Mouse (Mus musculus) midbrain, embryonic 16.5 days (tissue): ENCODE results near the gene Gm7247. TPM values are rescaled to one million over a fixed set of nuclear protein-coding genes. Genes with fewer than 3 reads are reported as not detected.
"Not testable (repeated sequence)": the region's sequence is repeated elsewhere in the genome, so short reads cannot be mapped to it uniquely, and the experiment has no call there.

Experiments used
- ATAC-seq: fragments of 200-750 bp; cut with Nextera tagmentation; 2 replicates; pipeline ENCODE4 v1.8.0; 2017; ENCODE audit warnings: moderate TSS enrichment
- H3K27ac ChIP-seq: fragments of 300-500 bp; sonication (generic); 2 replicates; pipeline ENCODE4 v1.5.1; 2014; ENCODE audit warnings: mild to moderate bottlenecking, low read length, mixed read lengths
- H3K27me3 ChIP-seq: fragments of 300-500 bp; sonication (generic); 2 replicates; pipeline ENCODE4 v1.6.1; 2014; ENCODE audit warnings: low read depth, low read length, mixed read lengths; ENCODE audit not compliant: control insufficient read depth, insufficient read depth
- H3K36me3 ChIP-seq: fragments of 300-500 bp; sonication (generic); 2 replicates; pipeline ENCODE4 v1.6.1; 2014; ENCODE audit warnings: mild to moderate bottlenecking, low read length, moderate library complexity, mixed read lengths; ENCODE audit not compliant: control insufficient read depth, insufficient read depth
- H3K4me1 ChIP-seq: fragments of 300-500 bp; sonication (generic); 2 replicates; pipeline ENCODE4 v1.6.1; 2014; ENCODE audit warnings: mild to moderate bottlenecking, low read length, mixed read lengths; ENCODE audit not compliant: control insufficient read depth, insufficient read depth
- H3K4me2 ChIP-seq: fragments of 300-500 bp; sonication (generic); 2 replicates; pipeline ENCODE4 v1.6.1; 2014; ENCODE audit warnings: mild to moderate bottlenecking, low read length, mixed read lengths
- H3K4me3 ChIP-seq: fragments of 300-500 bp; sonication (generic); 2 replicates; pipeline ENCODE4 v1.5.1; 2014; ENCODE audit warnings: low read depth, mild to moderate bottlenecking, low read length, moderate library complexity, mixed read lengths
- H3K9ac ChIP-seq: fragments of 300-500 bp; sonication (generic); 2 replicates; pipeline ENCODE4 v1.6.1; 2014; ENCODE audit warnings: low read depth, low read length, mixed read lengths
- H3K9me3 ChIP-seq: fragments of 300-500 bp; sonication (generic); replicated peaks from 2 replicates; pipeline ENCODE4 v1.6.1; 2014; ENCODE audit warnings: mild to moderate bottlenecking, low read length, mixed read lengths; ENCODE audit not compliant: control insufficient read depth, poor library complexity, severe bottlenecking
- WGBS: fragments of 180-500 bp; shearing (Covaris S2); extraction: QIAGEN DNeasy Blood & Tissue Kit; methylation state at CpG from one replicate; pipeline ENCODE4 v1.1.7; 2014; 5-methylcytosine and 5-hydroxymethylcytosine counted together
- polyA plus RNA-seq: library from polyadenylated mRNA; unstranded; fragments of >200 nt; fragmentation: Nextera tagmentation; extraction: Ambion mirVana; gene quantifications from 2 replicates; pipeline ENCODE4 v1.2.1, GENCODE M21; 2015

The Gm7247 gene
- polyA plus RNA-seq, 1 experiment from 2014 or later, result not detected

DNA sequence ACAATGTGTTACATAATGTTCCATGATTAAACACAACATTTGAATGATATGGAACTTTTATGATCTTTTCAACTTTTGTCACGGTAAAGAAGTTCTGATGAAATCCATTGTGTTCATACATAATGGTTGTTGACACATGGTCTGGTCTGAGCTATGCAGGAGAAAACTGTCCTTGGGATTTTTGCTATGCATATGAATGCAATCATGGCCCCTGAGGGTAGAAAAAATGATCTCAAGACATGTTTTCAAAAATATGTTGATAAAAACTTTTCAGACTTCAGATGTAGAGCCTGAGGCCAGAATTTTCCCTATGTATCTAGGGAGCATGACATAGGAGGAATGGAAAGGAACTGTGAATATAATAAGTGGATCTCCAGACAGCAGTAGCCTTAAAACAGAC lies 49.0 kb downstream of the Gm7247 start, which contains the start of gene Vmn2r88:
Gene Vmn2r88, plus strand, starts transcription at position 301 of the 400 bp plus-strand sequence.
- Histone ChIP-seq H3K4me1 (no peaks in the 10 kb centered on the region), H3K9me3 (no peaks in the 10 kb centered on the region), H3K9ac (no peak within 1 kb of the TSS), H3K36me3 (no peaks in the 10 kb centered on the region), H3K27me3 (no peaks in the 10 kb centered on the region), H3K27ac (no peak within 1 kb of the TSS), H3K4me2 (no peak within 1 kb of the TSS), H3K4me3 (no peak within 1 kb of the TSS)
- ATAC-seq, result no peak
- WGBS, result 85% methylated on average over 1 of the region's 1 CpGs

DNA sequence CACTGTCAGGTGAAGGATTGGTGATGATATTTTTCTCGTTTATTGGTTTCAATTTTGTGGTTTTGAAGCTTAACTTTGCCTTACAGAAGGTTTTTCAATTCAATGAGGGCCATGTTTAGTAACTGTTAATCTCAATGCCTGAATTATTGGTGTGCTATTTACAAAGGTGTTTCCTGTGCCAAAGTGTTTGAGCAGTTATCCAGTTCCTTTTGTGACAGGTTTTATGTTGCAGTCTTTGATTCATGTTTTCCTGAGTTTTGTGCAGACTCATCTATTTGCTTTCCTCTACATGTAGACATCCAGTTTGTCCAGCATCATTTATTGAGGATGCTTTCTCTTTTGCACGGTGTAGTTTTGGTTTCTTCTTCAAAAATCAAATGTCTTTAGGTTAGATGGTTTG lies 62.3 kb downstream of the Gm7247 start:
- no peak overlapping the region for H3K9ac ChIP-seq
- no peak overlapping the region for H3K4me2 ChIP-seq
- H3K27me3 ChIP-seq, result no peaks in the 10 kb centered on the region
- 62% methylated on average over 2 of the region's 2 CpGs for WGBS
- H3K9me3 ChIP-seq, result no peaks in the 10 kb centered on the region
- ATAC-seq, result no peak
- H3K4me1 ChIP-seq, result no peaks in the 10 kb centered on the region
- no peaks in the 10 kb centered on the region for H3K36me3 ChIP-seq
- H3K27ac ChIP-seq, result no peak overlapping the region
- no peak overlapping the region for H3K4me3 ChIP-seq

DNA sequence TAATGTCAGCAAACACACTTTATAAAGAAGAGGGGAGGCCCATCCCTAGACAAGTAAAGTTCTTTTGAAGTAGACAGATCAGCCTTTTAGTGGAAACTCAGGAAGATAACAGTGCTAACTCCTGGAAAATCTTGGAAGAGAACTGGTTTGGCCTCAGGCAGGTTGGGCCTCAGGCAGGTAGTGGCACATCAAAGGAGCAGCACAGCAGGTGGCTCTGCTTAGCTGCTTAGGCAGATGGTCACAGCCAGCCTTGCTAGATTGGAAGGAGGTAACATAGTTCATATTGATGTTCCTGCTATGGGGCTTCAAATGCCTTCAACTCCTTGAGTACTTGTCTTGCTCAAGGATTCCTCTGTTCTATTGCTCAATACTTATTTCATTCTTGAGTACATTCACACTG lies 68.6 kb downstream of the Gm7247 start:
- not testable (repeated sequence) for ATAC-seq, H3K27ac ChIP-seq, H3K9ac ChIP-seq, H3K36me3 ChIP-seq, H3K27me3 ChIP-seq, H3K4me2 ChIP-seq, H3K4me1 ChIP-seq, H3K4me3 ChIP-seq, H3K9me3 ChIP-seq

DNA sequence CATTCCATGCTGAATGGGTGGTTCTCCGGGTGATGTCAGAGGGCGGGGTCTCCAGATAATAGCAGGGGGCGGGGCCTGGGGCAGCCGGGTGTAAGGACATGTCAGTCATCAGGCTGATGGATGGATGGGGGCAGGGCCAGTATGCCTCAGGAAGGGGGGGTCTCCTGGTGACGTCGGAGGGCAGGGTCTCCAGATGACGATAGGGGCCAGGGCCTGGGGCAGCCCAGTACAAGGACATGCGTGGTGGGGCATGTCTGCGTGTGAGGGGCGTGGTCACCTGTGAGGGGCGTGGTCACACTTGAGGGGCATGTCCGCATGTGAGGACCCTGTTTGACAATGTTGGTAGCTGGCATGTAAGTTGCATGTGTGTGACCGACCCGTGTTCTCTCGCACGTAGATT lies 73.0 kb downstream of the Gm7247 start:
- H3K9ac ChIP-seq, result no peak overlapping the region
- no peak overlapping the region for H3K4me3 ChIP-seq
- no peaks in the 10 kb centered on the region for H3K4me1 ChIP-seq
- H3K4me2 ChIP-seq, result no peak overlapping the region
- ATAC-seq, result no peak
- peaks cover 8% of the 10 kb centered on the region; the same call in 1 of the 2 replicates for H3K9me3 ChIP-seq
- 94% methylated on average over 16 of the region's 16 CpGs for WGBS
- H3K36me3 ChIP-seq, result no peaks in the 10 kb centered on the region
- H3K27me3 ChIP-seq, result no peaks in the 10 kb centered on the region
- no peak overlapping the region for H3K27ac ChIP-seq

DNA sequence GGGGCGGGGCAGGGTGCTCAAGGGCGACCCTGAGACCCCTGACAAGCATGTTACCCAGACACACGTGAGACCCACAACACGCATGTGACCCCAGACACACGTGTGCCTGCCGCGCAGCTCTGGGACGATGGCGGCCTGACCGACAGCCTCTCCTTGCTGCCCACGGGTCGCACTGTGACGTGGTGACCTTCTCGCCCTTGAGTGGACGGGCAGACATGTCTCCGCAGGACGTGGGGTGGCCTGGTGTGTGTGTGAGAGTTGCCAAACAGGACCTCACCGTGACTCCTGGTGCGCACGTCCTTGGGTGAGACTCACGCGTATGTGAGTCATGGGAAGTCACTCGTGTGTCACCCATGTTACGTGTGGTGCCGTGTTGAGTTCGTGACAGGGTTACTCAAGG lies 73.5 kb downstream of the Gm7247 start:
- Histone ChIP-seq H3K27me3 (no peaks in the 10 kb centered on the region), H3K9ac (no peak overlapping the region), H3K27ac (no peak overlapping the region), H3K9me3 (peaks cover 8% of the 10 kb centered on the region; the same call in 1 of the 2 replicates), H3K4me1 (no peaks in the 10 kb centered on the region), H3K36me3 (no peaks in the 10 kb centered on the region), H3K4me2 (no peak overlapping the region), H3K4me3 (no peak overlapping the region)
- WGBS, result 95% methylated on average over 26 of the region's 26 CpGs
- no peak for ATAC-seq

DNA sequence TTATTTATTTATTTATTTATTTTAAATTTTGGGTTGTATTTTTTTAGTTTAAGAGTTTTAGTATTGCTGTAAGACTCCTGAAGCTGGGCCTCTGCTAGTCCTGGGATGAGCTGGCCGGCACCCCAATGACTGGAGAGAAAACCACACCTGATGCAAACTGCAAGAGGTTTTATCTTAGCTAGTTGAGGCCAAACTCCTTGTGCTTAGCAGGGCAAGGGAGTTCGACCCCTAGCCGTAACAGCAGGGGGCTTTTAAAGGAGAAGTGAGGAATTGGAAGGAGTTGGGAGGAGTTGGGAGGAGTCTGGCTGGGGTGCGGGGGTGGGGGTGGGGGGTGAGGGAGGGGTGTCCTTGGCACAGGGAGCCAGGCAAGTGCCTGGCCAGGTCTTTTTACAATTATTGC lies 77.4 kb downstream of the Gm7247 start:
- WGBS, result 86% methylated on average over 4 of the region's 4 CpGs
- H3K4me1 ChIP-seq, result no peaks in the 10 kb centered on the region
- no peak overlapping the region for H3K27ac ChIP-seq
- H3K27me3 ChIP-seq, result no peaks in the 10 kb centered on the region
- H3K4me2 ChIP-seq, result no peak overlapping the region
- H3K36me3 ChIP-seq, result no peaks in the 10 kb centered on the region
- H3K4me3 ChIP-seq, result no peak overlapping the region
- no peak for ATAC-seq
- H3K9me3 ChIP-seq, result peaks cover 8% of the 10 kb centered on the region; the same call in 1 of the 2 replicates
- no peak overlapping the region for H3K9ac ChIP-seq

DNA sequence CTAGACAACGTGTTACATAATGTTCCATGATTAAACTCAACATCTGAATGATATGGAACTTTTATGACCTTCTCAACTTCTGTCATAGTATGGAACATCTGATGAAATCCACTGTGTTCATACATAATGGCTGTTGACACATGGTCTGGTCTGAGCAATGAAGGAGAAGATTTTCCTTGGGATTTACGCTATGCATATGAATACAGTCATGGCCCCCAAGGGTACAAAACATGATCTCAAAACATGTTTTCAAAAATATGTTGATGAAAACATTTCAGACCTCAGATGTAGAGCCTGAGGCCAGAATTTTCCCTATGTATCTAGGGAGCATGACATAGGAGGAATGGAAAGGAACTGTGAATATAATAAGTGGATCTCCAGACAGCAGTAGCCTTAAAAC lies 90.0 kb downstream of the Gm7247 start, which contains the start of gene Vmn2r89:
Gene Vmn2r89, plus strand, starts transcription at position 301 of the 400 bp plus-strand sequence.
- not testable (repeated sequence) for H3K27me3 ChIP-seq, H3K9ac ChIP-seq, H3K4me1 ChIP-seq, ATAC-seq, H3K4me2 ChIP-seq, H3K4me3 ChIP-seq, H3K9me3 ChIP-seq, H3K27ac ChIP-seq, H3K36me3 ChIP-seq
- WGBS, result 87% methylated on average over 2 of the region's 2 CpGs

DNA sequence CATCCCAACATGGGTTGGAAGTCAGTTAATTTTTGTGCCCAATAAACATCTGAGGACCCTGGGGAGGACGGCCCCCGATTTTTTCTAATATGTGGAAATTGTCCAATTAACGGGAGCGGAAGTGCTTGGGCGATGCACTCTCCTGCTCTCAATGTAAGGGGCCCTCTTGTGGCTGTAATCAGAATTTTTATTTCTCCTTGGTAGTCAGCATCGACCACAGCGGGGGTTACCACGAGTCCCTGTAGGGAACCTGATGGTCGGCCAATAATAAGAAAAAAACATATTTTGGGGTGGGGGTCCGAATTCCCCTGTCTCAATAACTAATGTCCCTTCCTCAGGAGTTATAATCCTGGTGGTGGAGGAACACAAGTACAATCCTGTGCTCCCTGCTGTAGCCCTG lies 118.7 kb downstream of the Gm7247 start:
- H3K9ac ChIP-seq, ATAC-seq, H3K36me3 ChIP-seq, H3K4me1 ChIP-seq, H3K27me3 ChIP-seq, H3K27ac ChIP-seq, H3K9me3 ChIP-seq, H3K4me2 ChIP-seq, H3K4me3 ChIP-seq: not testable (repeated sequence)
- WGBS, result 90% methylated on average over 10 of the region's 10 CpGs

DNA sequence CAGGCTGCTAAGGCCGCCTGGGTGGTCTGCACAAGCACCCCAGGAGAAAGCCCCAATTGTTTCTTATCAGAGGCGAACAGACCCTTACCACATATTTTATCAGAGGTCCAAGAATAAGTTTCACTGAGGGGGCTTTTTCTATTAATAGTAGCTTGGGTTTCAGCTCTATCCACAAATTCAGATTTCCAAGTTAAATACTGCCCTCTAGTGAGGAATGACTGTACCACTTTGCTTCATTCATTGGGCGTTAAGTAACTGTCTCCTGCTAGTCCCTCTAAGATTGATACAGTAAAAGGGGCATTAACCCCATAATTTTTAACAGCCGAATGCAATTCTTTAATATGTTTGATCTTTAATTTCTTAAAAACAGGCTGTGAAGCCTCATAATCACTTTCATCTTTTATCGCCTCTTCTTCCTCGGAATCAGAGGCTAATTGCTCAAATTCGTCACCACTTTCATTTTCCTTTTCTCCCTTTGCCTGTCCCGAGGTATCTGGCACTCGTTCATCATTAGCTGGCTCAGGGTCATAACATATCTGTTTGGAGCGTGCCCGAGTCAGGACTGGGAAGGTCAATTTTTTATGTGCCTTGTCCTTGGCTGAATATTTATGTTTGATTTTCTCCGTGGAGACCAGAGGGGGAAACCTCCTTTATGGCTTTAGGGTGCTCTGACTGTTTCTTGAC lies 119.9 kb downstream of the Gm7247 start:
- not testable (repeated sequence) for H3K9me3 ChIP-seq, H3K4me3 ChIP-seq, H3K27me3 ChIP-seq, H3K4me2 ChIP-seq, H3K9ac ChIP-seq, H3K4me1 ChIP-seq, H3K36me3 ChIP-seq, H3K27ac ChIP-seq, ATAC-seq
- 94% methylated on average over 12 of the region's 12 CpGs for WGBS
